ENCODE assay signal across 31 mouse cellular contexts in the genomic region with DNA sequence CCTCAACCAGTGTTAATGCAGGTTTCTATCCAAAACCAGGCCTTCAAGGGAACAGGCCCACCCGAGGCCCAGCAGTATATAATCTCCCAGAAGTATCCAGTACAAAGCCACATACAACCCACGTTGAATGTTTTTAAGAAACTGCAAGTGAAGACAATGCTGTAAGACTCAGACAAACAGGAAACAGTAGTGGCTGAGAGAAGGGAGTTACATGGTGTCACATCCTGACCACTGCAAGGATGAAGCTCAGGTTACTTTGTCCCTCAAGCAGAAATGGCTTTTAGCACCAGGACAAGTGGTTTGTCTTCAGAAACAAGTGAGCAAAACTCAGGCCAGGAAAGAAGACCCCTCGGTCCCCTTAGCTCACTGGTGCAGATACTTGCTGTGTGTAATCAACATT. TPM values are rescaled to one million over a fixed set of nuclear protein-coding genes. Genes with fewer than 3 reads are reported as not detected.
DNase-seq lines count a peak whose midpoint lies in the region; ATAC-seq and TF ChIP-seq lines count a peak whose summit lies in the region.
"Had no signal": no experiment of that assay in that cellular context is flagged by ENCODE, and none has a peak within 500 bp of the region (broad histone marks: within the 10 kb centered on the region; RNA-seq: fewer than 3 reads in every experiment).

No protein-coding gene starts in this region.

- H3K36me3 ChIP-seq in heart, embryonic 15.5 days = peaks cover 84% of the 10 kb centered on the region
- peaks cover 87% of the 10 kb centered on the region for H3K36me3 ChIP-seq in thymus, adult 2 months (ENCODE audit: control insufficient read depth, insufficient read depth, low read length)
- peaks cover 75% of the 10 kb centered on the region for H3K36me3 ChIP-seq in hindbrain, embryonic 14.5 days (replicated peaks; ENCODE audit: control insufficient read depth, insufficient read depth)

- TF ChIP-seq CTCF in thymus, adult 2 months (IDR thresholded peaks at IDR 0.05; ENCODE audit: borderline replicate concordance, control insufficient read depth, extremely low read depth, insufficient read depth, low read length, poor library complexity) = no peak
- TF ChIP-seq CTCF in left cerebral cortex, adult 2 months (IDR thresholded peaks at IDR 0.05) = no peak

- no peaks in the 10 kb centered on the region for H3K9me3 ChIP-seq in heart, embryonic 15.5 days (replicated peaks)
- H3K9me3 ChIP-seq in hindbrain, embryonic 14.5 days (ENCODE audit: control insufficient read depth, low read length) = no peaks in the 10 kb centered on the region
- H3K9me3 ChIP-seq: forebrain, embryonic 13.5 days; heart, embryonic 12.5 days; limb, embryonic 13.5 days; lung, embryonic 15.5 days; neural tube, embryonic 13.5 days had no signal

- no peak overlapping the region for H3K9ac ChIP-seq in heart, embryonic 15.5 days
- H3K9ac ChIP-seq in hindbrain, embryonic 14.5 days = no peak overlapping the region
- H3K9ac ChIP-seq: forebrain, embryonic 13.5 days; heart, embryonic 12.5 days; limb, embryonic 13.5 days; lung, embryonic 15.5 days; neural tube, embryonic 13.5 days had no signal

- ATAC-seq in heart, embryonic 15.5 days (replicated peaks; ENCODE audit: insufficient number of reproducible peaks, insufficient read depth, low FRiP score, low read depth) = no peak
- peak; percentile 70 for ATAC-seq in activated CD4-positive, CD25-positive, alpha-beta regulatory T cell, adult 4 months
- ATAC-seq in hindbrain, embryonic 14.5 days (ENCODE audit: low FRiP score) = no peak
- ATAC-seq: forebrain, embryonic 13.5 days; hindbrain, embryonic 16.5 days; intestine, embryonic 16.5 days; midbrain, embryonic 16.5 days; Patski had no signal

- H3K4me3 ChIP-seq in heart, embryonic 15.5 days = no peak overlapping the region
- H3K4me3 ChIP-seq in thymus, adult 2 months (ENCODE audit: control insufficient read depth, insufficient read depth, low read length) = no peak overlapping the region
- H3K4me3 ChIP-seq in left cerebral cortex, adult 2 months = no peak overlapping the region
- no peak overlapping the region for H3K4me3 ChIP-seq in hindbrain, embryonic 14.5 days (replicated peaks; ENCODE audit: low read length)
- H3K4me3 ChIP-seq: forebrain, embryonic 13.5 days; heart, adult 2 months; heart, embryonic 12.5 days; limb, embryonic 13.5 days; lung, embryonic 15.5 days; neural tube, embryonic 13.5 days had no signal

- 0 out of 2 replicates have a peak overlapping the region, but pooled peaks have one; percentile 5 for H3K27ac ChIP-seq in heart, embryonic 15.5 days
- H3K27ac ChIP-seq in thymus, adult 2 months (ENCODE audit: control insufficient read depth, insufficient read depth, low read length) = peak overlapping the region; percentile 21; the same call in 1 of the 2 replicates
- H3K27ac ChIP-seq in left cerebral cortex, adult 2 months = no peak overlapping the region
- H3K27ac ChIP-seq in hindbrain, embryonic 14.5 days = no peak overlapping the region
- H3K27ac ChIP-seq: forebrain, embryonic 13.5 days; heart, adult 2 months; kidney, postnatal 0 days; limb, embryonic 13.5 days; lung, embryonic 15.5 days; neural tube, embryonic 13.5 days had no signal

- WGBS in heart, embryonic 15.5 days = 79% methylated on average over 3 of the region's 3 CpGs
- 49% methylated on average over 3 of the region's 3 CpGs for WGBS in thymus, adult 2 months
- 84% methylated on average over 3 of the region's 3 CpGs for WGBS in hindbrain, embryonic 14.5 days

- peaks cover 14% of the 10 kb centered on the region for H3K4me1 ChIP-seq in heart, embryonic 15.5 days (replicated peaks)
- peaks cover 5% of the 10 kb centered on the region; the same call in 1 of the 2 replicates for H3K4me1 ChIP-seq in thymus, adult 2 months (replicated peaks; ENCODE audit: control insufficient read depth, insufficient read depth, low read length)
- H3K4me1 ChIP-seq in hindbrain, embryonic 14.5 days (replicated peaks; ENCODE audit: control insufficient read depth, insufficient read depth, low read length) = no peaks in the 10 kb centered on the region
- H3K4me1 ChIP-seq: forebrain, embryonic 13.5 days; lung, embryonic 15.5 days had no signal

- intact Hi-C loops in heart, postnatal 25 days (cut with DNase I) = no loop called here
- intact Hi-C loops in left cerebral cortex, adult 2 months (cut with DNase I) = no loop called here

- no peak for DNase-seq in heart, postnatal 25 days (ENCODE audit: low spot score)
- DNase-seq in thymus, adult 2 months = no peak
- no peak for DNase-seq in thymus, postnatal 0 days (ENCODE audit: low spot score)
- no peak for DNase-seq in left cerebral cortex, adult 2 months (ENCODE audit: extremely low spot score in 1 of 2, low spot score in 2 of 2)
- no peak for DNase-seq in hindbrain, embryonic 14.5 days (ENCODE audit: low spot score)
- DNase-seq: adrenal gland, postnatal 25 days; B cell, adult 2 months; cerebellum, adult 8-10 months; gastrocnemius, postnatal 36 days; heart, adult 2 months; heart, postnatal 36 days; kidney, adult 8-10 months; kidney, postnatal 4 days; layer of hippocampus, adult 9-11 months; right cerebral cortex, postnatal 14 days; thymus, postnatal 36 days had no signal

- H3K4me2 ChIP-seq in heart, embryonic 15.5 days = no peak overlapping the region
- H3K4me2 ChIP-seq in hindbrain, embryonic 14.5 days (replicated peaks) = no peak overlapping the region
- H3K4me2 ChIP-seq: forebrain, embryonic 13.5 days; heart, embryonic 12.5 days; limb, embryonic 13.5 days; liver, embryonic 11.5 days; lung, embryonic 15.5 days; midbrain, embryonic 11.5 days; neural tube, embryonic 13.5 days had no signal

- no peak for TF ChIP-seq POLR2A in thymus, adult 2 months (IDR thresholded peaks at IDR 0.05; ENCODE audit: control insufficient read depth, extremely low read depth, insufficient read depth, low read length, poor library complexity)

- H3K27me3 ChIP-seq in heart, embryonic 15.5 days = no peaks in the 10 kb centered on the region
- no peaks in the 10 kb centered on the region for H3K27me3 ChIP-seq in thymus, adult 2 months (ENCODE audit: control insufficient read depth, insufficient read depth, low read length)
- H3K27me3 ChIP-seq in hindbrain, embryonic 14.5 days (ENCODE audit: control insufficient read depth, insufficient read depth, low read length) = no peaks in the 10 kb centered on the region
- H3K27me3 ChIP-seq: forebrain, embryonic 13.5 days; heart, embryonic 12.5 days; limb, embryonic 13.5 days; lung, embryonic 15.5 days; neural tube, embryonic 13.5 days; Patski had no signal

RNA-seq across cellular contexts. Expression of a gene that starts 32.4 kb away (rescaled TPM):
- polyA plus RNA-seq in heart, embryonic 15.5 days (2015; fragmentation: Nextera tagmentation; extraction: Ambion mirVana) = 0.24 TPM in 1 of 2 replicates, not detected in the other
- not detected for total RNA-seq in heart, postnatal 25 days (2021)
- polyA plus RNA-seq in thymus, adult 2 months (2012; rRNA removed) = 0.08 and 0.11 TPM in 2 replicates
- polyA plus RNA-seq in thymus, postnatal 0 days (2015; fragmentation: Nextera tagmentation; extraction: Ambion mirVana) = 0.06 TPM in 1 of 2 replicates, not detected in the other
- not detected for polyA plus RNA-seq in activated CD4-positive, CD25-positive, alpha-beta regulatory T cell, adult 4 months (2017; shearing (Covaris generic))
- total RNA-seq in left cerebral cortex, adult 2 months (2021) = 1 to 10 TPM; 5.1 to 5.8 TPM
- not detected in 2 replicates for polyA plus RNA-seq in hindbrain, embryonic 14.5 days (2014; fragmentation: Nextera tagmentation; extraction: Ambion mirVana)
- total RNA-seq: adrenal gland, adult 18-20 months; adrenal gland, postnatal 25 days; heart, postnatal 36 days had no signal
- polyA plus RNA-seq: heart, adult 2 months; kidney, postnatal 0 days; limb, embryonic 13.5 days; lung, embryonic 15.5 days; neural tube, embryonic 13.5 days had no signal

RNA-seq across cellular contexts. Expression of a gene that starts 52.8 kb away (rescaled TPM):
- polyA plus RNA-seq in heart, embryonic 15.5 days (2015; fragmentation: Nextera tagmentation; extraction: Ambion mirVana) = 25.2 and 33.7 TPM in 2 replicates
- 100 to 1,000 TPM; 122 to 124 TPM for total RNA-seq in heart, postnatal 25 days (2021)
- polyA plus RNA-seq in thymus, adult 2 months (2012; rRNA removed) = 167 and 193 TPM in 2 replicates
- 62.3 and 71.0 TPM in 2 replicates for polyA plus RNA-seq in thymus, postnatal 0 days (2015; fragmentation: Nextera tagmentation; extraction: Ambion mirVana)
- 100 to 1,000 TPM; 243 to 280 TPM for polyA plus RNA-seq in activated CD4-positive, CD25-positive, alpha-beta regulatory T cell, adult 4 months (2017; shearing (Covaris generic))
- 10 to 100 TPM; 81.2 to 91.4 TPM for total RNA-seq in left cerebral cortex, adult 2 months (2021)
- polyA plus RNA-seq in hindbrain, embryonic 14.5 days (2014; fragmentation: Nextera tagmentation; extraction: Ambion mirVana) = 14.4 and 14.6 TPM in 2 replicates

Comparison
In these comparisons a context has a peak if more than half of its experiments do, and no peak if none do; other contexts are left out.
1. H3K27ac ChIP-seq: peak in heart, embryonic 15.5 days (single experiment) and thymus, adult 2 months (single experiment); none in left cerebral cortex, adult 2 months (single experiment) and hindbrain, embryonic 14.5 days (single experiment).